Mouse (Mus musculus): Measurements from ENCODE around the gene Gm609.

DNA sequence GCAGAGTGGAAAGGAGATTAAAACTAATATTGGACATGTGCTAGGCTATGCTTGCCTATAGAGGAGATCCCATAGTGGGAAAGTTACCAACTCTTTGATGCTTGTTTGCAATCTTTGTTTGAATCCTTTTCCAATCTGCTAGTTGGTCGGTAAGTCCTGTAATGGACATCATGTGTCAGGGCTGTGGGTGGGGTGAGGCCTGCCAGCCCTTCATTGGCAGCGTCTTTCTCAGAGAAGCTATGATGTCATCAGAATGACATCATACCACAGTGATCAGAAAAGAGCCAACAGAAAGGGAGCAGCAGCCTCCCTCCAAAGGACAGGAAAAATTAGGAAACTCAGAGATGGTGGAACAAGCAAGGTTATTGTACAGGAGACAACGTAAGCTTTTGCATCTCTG, 93.4 kb downstream of the Gm609 start:
- no peak for TF ChIP-seq GATA1 (IDR thresholded peaks at IDR 0.05; ENCODE audit: low read length)
- TF ChIP-seq TAL1 (IDR thresholded peaks at IDR 0.05; ENCODE audit: low read length): no peak
